Mouse (Mus musculus) kidney, embryonic 15.5 days (tissue): ENCODE results near the gene St6galnac3. TPM values are rescaled to one million over a fixed set of nuclear protein-coding genes. Genes with fewer than 3 reads are reported as not detected.

Source experiments
- ATAC-seq: fragments of 200-750 bp; cut with Nextera tagmentation; replicated peaks from 2 replicates; pipeline ENCODE4 v1.8.0; 2017; ENCODE audit warnings: moderate TSS enrichment; ENCODE audit not compliant: low FRiP score
- H3K27ac ChIP-seq: fragments of 300-500 bp; sonication (generic); 2 replicates; pipeline ENCODE4 v1.5.1; 2015; ENCODE audit warnings: mild to moderate bottlenecking, inconsistent platforms
- H3K27me3 ChIP-seq: fragments of 300-500 bp; sonication (generic); 2 replicates; pipeline ENCODE4 v1.6.1; 2015; ENCODE audit warnings: inconsistent platforms
- H3K36me3 ChIP-seq: fragments of 300-500 bp; sonication (generic); 2 replicates; pipeline ENCODE4 v1.6.1; 2015; ENCODE audit warnings: inconsistent platforms
- H3K4me1 ChIP-seq: fragments of 300-500 bp; sonication (generic); 2 replicates; pipeline ENCODE4 v1.6.1; 2015; ENCODE audit warnings: inconsistent platforms
- H3K4me2 ChIP-seq: fragments of 300-500 bp; sonication (generic); 2 replicates; pipeline ENCODE4 v1.6.1; 2015; ENCODE audit warnings: moderate library complexity, mild to moderate bottlenecking, inconsistent platforms
- H3K4me3 ChIP-seq: fragments of 300-500 bp; sonication (generic); replicated peaks from 2 replicates; pipeline ENCODE4 v1.5.1; 2015; ENCODE audit warnings: mild to moderate bottlenecking, inconsistent platforms
- H3K9ac ChIP-seq: fragments of 300-500 bp; sonication (generic); 2 replicates; pipeline ENCODE4 v1.6.1; 2015; ENCODE audit warnings: mild to moderate bottlenecking, inconsistent platforms
- H3K9me3 ChIP-seq: fragments of 300-500 bp; sonication (generic); replicated peaks from 2 replicates; pipeline ENCODE4 v1.6.1; 2016; ENCODE audit warnings: inconsistent platforms
- WGBS: fragments of 180-500 bp; shearing (Covaris S2); methylation state at CpG from one replicate; pipeline ENCODE4 v1.1.7; 2015; ENCODE audit warnings: mixed read lengths; 5-methylcytosine and 5-hydroxymethylcytosine counted together
- polyA plus RNA-seq: library from polyadenylated mRNA; unstranded; fragments of >200 nt; fragmentation: Nextera tagmentation; extraction: Ambion mirVana; gene quantifications from 2 replicates; pipeline ENCODE4 v1.2.1, GENCODE M21; 2015

The St6galnac3 gene
- polyA plus RNA-seq, 1 experiment from 2014 or later = 65.5 TPM

DNA sequence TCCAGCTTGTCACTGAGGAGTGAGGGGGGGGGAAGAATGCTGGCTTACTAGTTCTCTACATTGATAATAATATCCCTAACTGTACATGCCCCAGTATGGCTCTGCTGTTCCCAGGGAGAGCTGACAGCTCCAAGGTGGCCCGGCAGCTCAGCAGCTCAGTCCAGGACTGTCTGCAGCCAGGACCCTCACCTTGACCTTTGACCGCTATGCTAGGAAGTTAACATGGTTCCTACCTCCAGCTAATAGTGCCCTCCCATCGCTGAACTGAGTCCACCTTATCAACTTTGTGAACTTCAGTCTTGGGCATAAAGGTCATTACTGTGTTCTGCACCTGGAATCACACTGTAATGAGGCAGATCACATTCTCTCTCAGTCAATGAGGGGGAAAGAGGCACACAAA lies 419.8 kb downstream of the St6galnac3 start:
- Histone ChIP-seq H3K4me2 (no peak overlapping the region), H3K4me3 (no peak overlapping the region), H3K4me1 (peaks cover 7% of the 10 kb centered on the region; the same call in 1 of the 2 replicates), H3K27ac (no peak overlapping the region), H3K9ac (no peak overlapping the region), H3K27me3 (no peaks in the 10 kb centered on the region), H3K9me3 (no peaks in the 10 kb centered on the region), H3K36me3 (no peaks in the 10 kb centered on the region)
- ATAC-seq = no peak
- WGBS = 65% methylated on average over 3 of the region's 3 CpGs

DNA sequence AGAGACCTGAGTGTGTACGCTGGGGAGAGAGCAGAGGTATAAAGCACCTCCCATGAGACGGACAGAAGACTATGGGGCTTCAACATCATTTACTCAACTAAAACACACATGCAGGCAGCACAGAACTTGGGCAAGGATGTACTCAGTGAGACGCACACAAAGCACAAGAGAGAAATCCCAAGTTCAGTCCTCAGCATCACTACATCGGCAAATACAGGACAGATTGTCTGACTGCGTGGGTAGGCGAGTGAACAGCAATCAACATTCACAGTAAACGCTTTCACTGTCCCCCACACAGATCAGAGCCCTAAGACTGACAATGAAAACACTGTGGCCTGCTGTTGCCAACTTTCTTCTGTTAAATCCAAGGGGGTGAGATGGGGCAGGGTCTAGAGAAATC lies 422.6 kb downstream of the St6galnac3 start:
- H3K4me1 ChIP-seq = peaks cover 7% of the 10 kb centered on the region; the same call in 1 of the 2 replicates
- H3K4me3 ChIP-seq = no peak overlapping the region
- no peak for ATAC-seq
- no peaks in the 10 kb centered on the region for H3K27me3 ChIP-seq
- H3K27ac ChIP-seq = no peak overlapping the region
- H3K9ac ChIP-seq = no peak overlapping the region
- no peaks in the 10 kb centered on the region for H3K9me3 ChIP-seq
- 93% methylated on average over 7 of the region's 7 CpGs for WGBS
- H3K4me2 ChIP-seq = no peak overlapping the region
- H3K36me3 ChIP-seq = no peaks in the 10 kb centered on the region

DNA sequence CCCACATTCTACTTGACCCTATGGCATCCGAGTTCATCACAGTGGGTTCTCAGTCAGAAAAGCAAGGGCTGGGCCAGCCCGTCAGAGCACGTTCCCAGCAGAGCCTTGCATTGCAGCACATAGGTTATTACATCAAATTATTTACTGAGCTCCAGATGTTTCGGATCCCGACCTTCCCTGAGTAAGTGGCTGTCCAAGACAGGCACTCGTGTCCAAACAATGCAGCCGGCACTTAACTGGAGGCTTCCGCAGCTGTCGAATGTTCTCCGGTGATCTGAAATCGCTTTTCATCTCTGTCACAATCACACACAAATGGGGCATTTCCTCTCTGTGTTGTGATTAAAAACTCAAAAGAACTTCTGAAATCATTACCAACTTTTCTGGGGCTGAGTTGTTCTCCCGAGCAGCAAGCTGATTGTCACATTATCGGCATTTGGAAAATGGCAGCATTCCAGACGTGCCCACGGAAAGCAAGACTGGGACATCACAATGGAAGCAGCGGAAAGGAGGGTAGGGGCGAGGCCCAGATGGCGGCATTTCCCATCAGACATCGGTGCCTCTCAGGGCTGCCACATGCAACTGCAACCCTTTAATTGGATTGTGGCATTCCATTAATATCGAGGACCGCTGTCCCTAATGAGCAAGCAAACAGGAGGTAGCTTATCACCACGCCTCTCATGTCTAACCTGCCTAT lies 428.5 kb downstream of the St6galnac3 start:
- Histone ChIP-seq H3K9me3 (no peaks in the 10 kb centered on the region), H3K36me3 (no peaks in the 10 kb centered on the region), H3K4me1 (0 out of 2 replicates have a peak, but pooled peaks cover 4% of the 10 kb centered on the region), H3K27ac (no peak overlapping the region), H3K27me3 (no peaks in the 10 kb centered on the region), H3K9ac (no peak overlapping the region), H3K4me3 (no peak overlapping the region), H3K4me2 (no peak overlapping the region)
- no peak for ATAC-seq
- 65% methylated on average over 22 of the region's 22 CpGs for WGBS

DNA sequence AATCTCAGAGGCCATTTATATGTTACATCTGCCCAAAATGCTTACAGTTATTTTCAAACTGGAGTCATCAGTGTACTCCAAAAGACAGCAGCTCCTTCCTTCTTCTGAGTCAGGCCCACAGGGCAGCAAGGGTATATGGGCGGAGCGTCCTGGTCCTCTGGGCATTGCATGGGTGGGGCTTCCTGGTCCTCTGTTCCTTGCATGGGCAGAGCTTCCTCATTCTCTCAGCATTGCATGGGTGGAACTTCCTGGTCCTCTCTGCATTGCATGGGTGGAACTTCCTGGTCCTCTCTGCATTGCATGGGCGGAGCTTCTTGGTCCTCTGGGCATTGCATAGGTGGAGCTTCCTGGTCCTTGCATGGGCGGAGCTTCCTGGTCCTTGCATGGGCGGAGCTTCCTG lies 432.1 kb downstream of the St6galnac3 start:
- no peak overlapping the region for H3K27ac ChIP-seq
- no peaks in the 10 kb centered on the region for H3K36me3 ChIP-seq
- no peak overlapping the region for H3K4me3 ChIP-seq
- no peak overlapping the region for H3K9ac ChIP-seq
- no peaks in the 10 kb centered on the region for H3K27me3 ChIP-seq
- H3K4me2 ChIP-seq = no peak overlapping the region
- H3K9me3 ChIP-seq = no peaks in the 10 kb centered on the region
- WGBS = 87% methylated on average over 5 of the region's 5 CpGs
- peak; percentile 43; the same call in 1 of the 2 replicates for ATAC-seq
- 0 out of 2 replicates have a peak, but pooled peaks cover 4% of the 10 kb centered on the region for H3K4me1 ChIP-seq

DNA sequence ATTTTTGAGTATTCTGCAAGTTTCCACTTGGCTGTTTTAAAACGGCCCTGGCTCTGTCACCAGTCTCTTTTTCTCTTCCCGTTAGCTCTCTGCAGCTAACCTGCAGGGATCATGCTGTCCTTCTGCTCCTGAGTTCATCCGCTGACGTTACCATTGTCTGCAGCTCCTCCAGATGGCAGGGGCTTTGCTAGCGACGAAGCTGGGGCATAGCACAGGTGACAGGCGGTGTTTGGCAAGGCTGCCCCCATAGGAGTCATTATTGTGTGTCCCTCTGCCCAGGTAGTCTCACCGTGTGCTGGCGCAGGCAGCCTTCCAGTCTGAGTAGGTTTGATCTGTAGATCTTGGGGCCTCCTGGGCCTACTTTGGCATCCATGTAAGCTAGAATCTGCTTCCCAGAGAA lies 432.6 kb downstream of the St6galnac3 start:
- 0 out of 2 replicates have a peak, but pooled peaks cover 4% of the 10 kb centered on the region for H3K4me1 ChIP-seq
- H3K36me3 ChIP-seq = no peaks in the 10 kb centered on the region
- no peaks in the 10 kb centered on the region for H3K27me3 ChIP-seq
- no peaks in the 10 kb centered on the region for H3K9me3 ChIP-seq
- H3K4me2 ChIP-seq = no peak overlapping the region
- H3K9ac ChIP-seq = no peak overlapping the region
- ATAC-seq = no peak
- 87% methylated on average over 9 of the region's 9 CpGs for WGBS
- H3K4me3 ChIP-seq = no peak overlapping the region
- no peak overlapping the region for H3K27ac ChIP-seq

DNA sequence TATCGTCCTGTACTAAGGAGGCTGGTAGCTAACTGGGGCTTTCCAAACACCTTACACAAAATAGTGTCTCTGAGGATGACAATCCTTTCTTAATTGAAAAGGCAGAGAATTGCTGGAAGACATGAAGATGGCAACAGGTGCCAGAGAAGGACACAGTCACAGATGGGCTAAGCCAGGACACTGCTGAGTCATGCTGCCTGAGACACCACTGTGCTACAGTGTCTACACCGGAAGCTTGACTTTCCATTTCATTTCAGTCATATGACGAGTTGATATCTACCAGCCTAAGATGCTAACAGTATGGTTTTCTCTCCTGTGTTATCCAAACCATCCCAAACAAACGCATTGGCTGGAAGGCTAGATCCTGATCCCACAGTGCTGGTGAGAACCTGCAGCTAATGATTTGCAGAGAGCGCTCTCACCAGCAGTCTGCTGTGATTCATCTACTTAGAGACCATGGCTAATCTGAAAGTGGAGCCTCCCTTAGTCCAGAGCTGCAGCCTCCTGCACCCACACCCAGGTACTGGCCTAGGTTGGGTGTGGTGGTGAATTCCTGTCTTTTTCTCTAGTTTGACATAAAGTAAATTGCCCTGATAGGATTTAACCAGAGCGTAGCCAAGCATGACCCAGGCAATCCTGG lies 433.4 kb downstream of the St6galnac3 start:
- Histone ChIP-seq H3K4me3 (no peak overlapping the region), H3K9ac (no peak overlapping the region), H3K4me2 (no peak overlapping the region), H3K27me3 (no peaks in the 10 kb centered on the region), H3K9me3 (no peaks in the 10 kb centered on the region), H3K27ac (no peak overlapping the region), H3K36me3 (no peaks in the 10 kb centered on the region), H3K4me1 (0 out of 2 replicates have a peak, but pooled peaks cover 4% of the 10 kb centered on the region)
- 91% methylated on average over 6 of the region's 6 CpGs for WGBS
- peak; percentile 56; the same call in 1 of the 2 replicates for ATAC-seq

DNA sequence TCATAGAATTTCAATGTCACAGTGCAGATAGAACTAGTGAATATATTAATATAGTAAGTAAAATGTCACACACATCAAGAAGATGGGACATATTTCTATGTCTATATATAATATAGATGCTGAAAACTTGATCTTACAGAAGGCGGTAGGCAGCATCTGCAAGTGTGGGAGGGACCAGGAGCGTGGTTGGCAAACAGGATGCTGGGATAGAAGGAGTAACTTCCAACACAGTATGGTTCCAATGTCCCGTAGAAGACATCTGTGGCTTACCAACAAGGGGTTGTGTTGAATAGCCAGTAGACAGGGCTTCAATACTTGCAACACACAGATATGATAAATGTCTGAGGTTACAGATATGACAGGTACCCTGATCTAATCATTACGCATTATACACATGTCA lies 435.0 kb downstream of the St6galnac3 start:
- Histone ChIP-seq H3K27me3 (no peaks in the 10 kb centered on the region), H3K9me3 (no peaks in the 10 kb centered on the region), H3K9ac (no peak overlapping the region), H3K27ac (no peak overlapping the region), H3K4me2 (no peak overlapping the region), H3K4me1 (peaks cover 4% of the 10 kb centered on the region), H3K4me3 (no peak overlapping the region), H3K36me3 (no peaks in the 10 kb centered on the region)
- ATAC-seq = no peak
- WGBS = 94% methylated on average over 4 of the region's 4 CpGs

DNA sequence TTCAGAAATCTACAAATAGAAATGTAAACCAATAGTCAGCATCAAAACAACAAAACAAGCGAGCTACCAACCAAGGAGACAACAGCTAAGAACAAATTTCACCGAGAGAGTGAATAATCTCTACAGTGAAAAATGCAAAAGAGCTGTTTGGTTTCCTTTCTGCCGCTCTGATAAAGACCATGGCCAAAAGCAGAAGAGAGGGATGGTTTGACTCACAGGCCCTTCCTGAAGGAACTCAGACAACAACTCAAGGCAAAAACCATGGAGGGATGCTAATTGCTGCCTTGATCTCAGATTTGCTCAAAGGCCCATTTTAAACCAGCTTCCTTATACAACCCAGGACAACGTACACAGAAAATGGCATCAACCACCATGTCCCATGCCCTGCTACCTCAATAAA lies 437.4 kb downstream of the St6galnac3 start:
- Histone ChIP-seq H3K36me3 (no peaks in the 10 kb centered on the region), H3K27ac (no peak overlapping the region), H3K4me1 (peaks cover 4% of the 10 kb centered on the region), H3K27me3 (no peaks in the 10 kb centered on the region), H3K9me3 (no peaks in the 10 kb centered on the region), H3K9ac (no peak overlapping the region), H3K4me3 (no peak overlapping the region), H3K4me2 (no peak overlapping the region)
- no peak for ATAC-seq
- WGBS = 96% methylated on average over 4 of the region's 4 CpGs

DNA sequence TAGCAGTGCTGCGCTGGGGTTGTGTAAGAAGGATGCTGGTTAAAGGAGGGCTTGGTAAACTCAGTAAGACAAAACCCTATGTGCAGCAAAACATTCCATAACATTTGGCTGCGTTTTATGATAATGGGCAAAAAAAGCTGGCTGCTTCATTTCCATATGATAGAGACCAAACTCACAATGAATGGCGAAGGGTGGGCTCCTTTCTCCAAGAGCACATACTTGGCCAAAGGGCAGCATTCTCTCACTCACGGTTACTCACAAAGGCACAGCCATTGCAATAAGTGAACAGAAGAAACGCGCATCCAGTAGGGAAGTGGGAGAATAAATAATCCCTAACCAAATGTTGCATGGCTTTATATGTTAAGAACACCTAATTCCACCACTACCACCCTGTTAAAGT lies 437.9 kb downstream of the St6galnac3 start:
- Histone ChIP-seq H3K27me3 (no peaks in the 10 kb centered on the region), H3K36me3 (no peaks in the 10 kb centered on the region), H3K9ac (no peak overlapping the region), H3K27ac (no peak overlapping the region), H3K9me3 (no peaks in the 10 kb centered on the region), H3K4me3 (no peak overlapping the region), H3K4me1 (peaks cover 4% of the 10 kb centered on the region), H3K4me2 (no peak overlapping the region)
- no peak for ATAC-seq
- WGBS = 94% methylated on average over 6 of the region's 6 CpGs

DNA sequence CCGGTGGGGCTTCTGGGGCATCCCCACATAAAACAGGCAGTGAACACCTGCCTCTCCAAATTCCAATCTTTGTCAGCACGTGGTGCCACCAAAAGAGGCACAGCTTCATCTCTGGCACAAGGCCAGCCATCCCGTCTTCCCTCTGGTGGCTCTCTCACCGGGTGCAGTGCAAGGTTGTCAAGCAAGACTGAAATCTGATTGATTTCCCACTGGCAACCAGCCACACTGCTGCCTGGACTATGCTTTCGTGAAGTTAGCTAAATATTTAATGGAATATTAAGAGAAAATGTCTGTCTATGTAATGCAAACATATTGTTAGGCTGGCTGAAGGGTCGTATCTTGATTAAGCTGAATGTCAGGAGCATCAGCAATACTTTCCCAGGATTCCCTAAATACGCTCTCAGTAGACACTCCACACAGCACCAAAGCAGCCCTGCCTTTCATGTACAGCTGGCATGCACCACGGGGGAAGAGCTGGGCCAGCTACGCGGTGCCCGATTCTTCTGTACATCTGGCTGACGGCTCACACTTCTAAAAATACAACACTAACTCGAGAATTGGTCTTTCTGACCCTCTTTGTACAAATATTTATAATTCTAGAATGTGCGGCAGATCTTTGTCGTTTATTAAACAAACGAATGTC lies 442.7 kb downstream of the St6galnac3 start:
- H3K27me3 ChIP-seq = no peaks in the 10 kb centered on the region
- H3K4me1 ChIP-seq = peaks cover 11% of the 10 kb centered on the region
- no peak overlapping the region for H3K4me2 ChIP-seq
- no peaks in the 10 kb centered on the region for H3K9me3 ChIP-seq
- H3K9ac ChIP-seq = no peak overlapping the region
- no peaks in the 10 kb centered on the region for H3K36me3 ChIP-seq
- H3K4me3 ChIP-seq = no peak overlapping the region
- WGBS = 74% methylated on average over 16 of the region's 16 CpGs
- ATAC-seq = no peak
- H3K27ac ChIP-seq = no peak overlapping the region

DNA sequence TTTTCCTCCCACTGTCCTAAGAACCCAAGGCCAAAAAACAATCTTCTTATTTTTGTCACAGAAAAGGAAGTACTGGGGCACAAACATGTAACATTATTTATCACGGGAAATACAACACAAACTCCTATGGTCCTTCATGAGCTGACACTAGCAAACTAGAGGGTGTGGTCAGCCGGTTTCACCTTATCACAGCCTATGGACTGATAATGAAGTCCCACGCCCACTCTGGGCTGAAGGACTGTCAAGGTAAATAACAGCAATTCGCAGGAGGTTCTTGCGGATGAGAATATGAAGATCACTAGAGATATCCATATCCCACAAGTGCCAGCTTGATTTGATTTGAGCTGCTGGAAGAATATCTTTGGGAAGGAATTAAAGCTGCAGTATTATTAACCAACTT lies 446.7 kb downstream of the St6galnac3 start:
- H3K36me3 ChIP-seq = peaks cover 6% of the 10 kb centered on the region; the same call in 1 of the 2 replicates
- no peak overlapping the region for H3K4me3 ChIP-seq
- H3K27me3 ChIP-seq = no peaks in the 10 kb centered on the region
- peaks cover 7% of the 10 kb centered on the region for H3K9me3 ChIP-seq
- no peak for ATAC-seq
- WGBS = 84% methylated on average over 5 of the region's 5 CpGs
- no peak overlapping the region for H3K9ac ChIP-seq
- no peak overlapping the region for H3K4me2 ChIP-seq
- H3K27ac ChIP-seq = no peak overlapping the region
- peaks cover 20% of the 10 kb centered on the region for H3K4me1 ChIP-seq

DNA sequence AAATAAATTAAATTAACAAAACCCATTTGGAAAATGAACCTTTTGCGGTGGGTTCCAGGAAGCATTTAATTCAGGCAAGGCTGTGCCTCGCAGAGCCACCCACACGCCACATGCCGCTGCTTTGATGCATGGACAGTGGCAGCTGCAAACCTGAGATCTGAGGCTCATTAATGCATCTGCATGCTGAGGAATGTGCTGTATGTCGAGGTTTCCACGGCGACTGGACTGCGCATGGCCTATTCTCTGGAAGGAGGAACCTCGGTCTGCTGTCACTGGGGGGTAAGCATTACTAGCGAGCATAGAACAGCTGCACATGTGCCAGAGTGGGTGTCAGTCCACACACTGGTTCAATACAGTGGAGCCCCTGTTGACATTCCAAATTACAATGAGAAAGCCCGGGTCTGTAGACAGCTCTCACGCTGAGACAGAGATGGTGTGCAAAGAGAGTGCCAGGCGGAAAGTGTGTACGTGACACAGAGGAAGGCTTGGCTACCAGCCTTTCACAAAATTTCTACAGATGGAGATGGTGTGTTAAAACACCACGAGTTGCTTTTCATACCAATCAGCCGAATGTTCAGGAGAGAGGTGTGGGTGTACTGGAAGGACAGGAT lies 447.5 kb downstream of the St6galnac3 start:
- no peak overlapping the region for H3K27ac ChIP-seq
- H3K4me3 ChIP-seq = no peak overlapping the region
- H3K4me1 ChIP-seq = peaks cover 20% of the 10 kb centered on the region
- H3K9me3 ChIP-seq = peaks cover 7% of the 10 kb centered on the region
- no peaks in the 10 kb centered on the region for H3K27me3 ChIP-seq
- no peak overlapping the region for H3K9ac ChIP-seq
- peak; percentile 62; the same call in 1 of the 2 replicates for ATAC-seq
- 48% methylated on average over 16 of the region's 16 CpGs for WGBS
- peaks cover 6% of the 10 kb centered on the region; the same call in 1 of the 2 replicates for H3K36me3 ChIP-seq
- peak overlapping the region; percentile 13; the same call in 1 of the 2 replicates for H3K4me2 ChIP-seq
